Mouse (Mus musculus): ENCODE data around the gene Grik5.

Gene Grik5

GRCm38 (mm10) chr7:25003820-25004388 is 68.2 kb downstream of the Grik5 start:
- DNase-seq (ENCODE audit: low read depth, low spot score) = no peak
- Histone ChIP-seq H3K36me3 (ENCODE audit: control insufficient read depth, insufficient read depth, low read length, poor library complexity, severe bottlenecking) (no peaks in the 10 kb centered on the region), H3K27me3 (ENCODE audit: control insufficient read depth, insufficient read depth, low read length, poor library complexity, severe bottlenecking) (peaks cover 2% of the 10 kb centered on the region; the same call in 1 of the 2 replicates)

GRCm38 (mm10) chr7:25003291-25003690 is 68.9 kb downstream of the Grik5 start:
- Histone ChIP-seq H3K36me3 (ENCODE audit: control insufficient read depth, insufficient read depth, low read length, poor library complexity, severe bottlenecking) (no peaks in the 10 kb centered on the region), H3K27me3 (ENCODE audit: control insufficient read depth, insufficient read depth, low read length, poor library complexity, severe bottlenecking) (peaks cover 2% of the 10 kb centered on the region; the same call in 1 of the 2 replicates)
- DNase-seq (ENCODE audit: low read depth, low spot score) = no peak

GRCm38 (mm10) chr7:25000711-25001110 is 71.4 kb downstream of the Grik5 start:
- Histone ChIP-seq H3K36me3 (ENCODE audit: control insufficient read depth, insufficient read depth, low read length, poor library complexity, severe bottlenecking) (no peaks in the 10 kb centered on the region), H3K27me3 (ENCODE audit: control insufficient read depth, insufficient read depth, low read length, poor library complexity, severe bottlenecking) (peaks cover 2% of the 10 kb centered on the region; the same call in 1 of the 2 replicates)
- DNase-seq (ENCODE audit: low read depth, low spot score) = no peak

GRCm38 (mm10) chr7:25000211-25000610 is 71.9 kb downstream of the Grik5 start:
- H3K27me3 ChIP-seq (ENCODE audit: control insufficient read depth, insufficient read depth, low read length, poor library complexity, severe bottlenecking) = no peaks in the 10 kb centered on the region
- DNase-seq (ENCODE audit: low read depth, low spot score) = no peak
- H3K36me3 ChIP-seq (ENCODE audit: control insufficient read depth, insufficient read depth, low read length, poor library complexity, severe bottlenecking) = no peaks in the 10 kb centered on the region

GRCm38 (mm10) chr7:24993081-24993480 is 79.1 kb downstream of the Grik5 start:
- no peak for DNase-seq (ENCODE audit: low read depth, low spot score)
- Histone ChIP-seq H3K27me3 (ENCODE audit: control insufficient read depth, insufficient read depth, low read length, poor library complexity, severe bottlenecking) (no peaks in the 10 kb centered on the region), H3K36me3 (ENCODE audit: control insufficient read depth, insufficient read depth, low read length, poor library complexity, severe bottlenecking) (no peaks in the 10 kb centered on the region)

GRCm38 (mm10) chr7:24990478-24990877 is 81.7 kb downstream of the Grik5 start:
- no peak for DNase-seq (ENCODE audit: low read depth, low spot score)
- no peaks in the 10 kb centered on the region for H3K36me3 ChIP-seq (ENCODE audit: control insufficient read depth, insufficient read depth, low read length, poor library complexity, severe bottlenecking)
- H3K27me3 ChIP-seq (ENCODE audit: control insufficient read depth, insufficient read depth, low read length, poor library complexity, severe bottlenecking) = no peaks in the 10 kb centered on the region

GRCm38 (mm10) chr7:24987941-24988340 is 84.2 kb downstream of the Grik5 start:
- no peaks in the 10 kb centered on the region for H3K27me3 ChIP-seq (ENCODE audit: control insufficient read depth, insufficient read depth, low read length, poor library complexity, severe bottlenecking)
- no peak for DNase-seq (ENCODE audit: low read depth, low spot score)
- no peaks in the 10 kb centered on the region for H3K36me3 ChIP-seq (ENCODE audit: control insufficient read depth, insufficient read depth, low read length, poor library complexity, severe bottlenecking)

GRCm38 (mm10) chr7:24985799-24986198 is 86.3 kb downstream of the Grik5 start:
- Histone ChIP-seq H3K27me3 (ENCODE audit: control insufficient read depth, insufficient read depth, low read length, poor library complexity, severe bottlenecking) (no peaks in the 10 kb centered on the region), H3K36me3 (ENCODE audit: control insufficient read depth, insufficient read depth, low read length, poor library complexity, severe bottlenecking) (no peaks in the 10 kb centered on the region)
- DNase-seq (ENCODE audit: low read depth, low spot score) = no peak

GRCm38 (mm10) chr7:24984307-24984706 is 87.8 kb downstream of the Grik5 start:
- no peak for DNase-seq (ENCODE audit: low read depth, low spot score)
- no peaks in the 10 kb centered on the region for H3K27me3 ChIP-seq (ENCODE audit: control insufficient read depth, insufficient read depth, low read length, poor library complexity, severe bottlenecking)
- H3K36me3 ChIP-seq (ENCODE audit: control insufficient read depth, insufficient read depth, low read length, poor library complexity, severe bottlenecking) = no peaks in the 10 kb centered on the region

- Histone ChIP-seq H3K36me3 (ENCODE audit: control insufficient read depth, insufficient read depth, low read length, poor library complexity, severe bottlenecking) (no peaks in the 10 kb centered on the region), H3K27me3 (ENCODE audit: control insufficient read depth, insufficient read depth, low read length, poor library complexity, severe bottlenecking) (no peaks in the 10 kb centered on the region)
- DNase-seq (ENCODE audit: low read depth, low spot score) = no peak
Measured at GRCm38 (mm10) chr7:24983396-24983795, 88.8 kb downstream of the Grik5 start.

- DNase-seq (ENCODE audit: low read depth, low spot score) = no peak
- Histone ChIP-seq H3K36me3 (ENCODE audit: control insufficient read depth, insufficient read depth, low read length, poor library complexity, severe bottlenecking) (no peaks in the 10 kb centered on the region), H3K27me3 (ENCODE audit: control insufficient read depth, insufficient read depth, low read length, poor library complexity, severe bottlenecking) (no peaks in the 10 kb centered on the region)
Measured at GRCm38 (mm10) chr7:24980439-24980838, 91.7 kb downstream of the Grik5 start.

- DNase-seq (ENCODE audit: low read depth, low spot score) = peak; percentile 50
- Histone ChIP-seq H3K27me3 (ENCODE audit: control insufficient read depth, insufficient read depth, low read length, poor library complexity, severe bottlenecking) (no peaks in the 10 kb centered on the region), H3K36me3 (ENCODE audit: control insufficient read depth, insufficient read depth, low read length, poor library complexity, severe bottlenecking) (no peaks in the 10 kb centered on the region)
Measured at GRCm38 (mm10) chr7:24978781-24979180, 93.4 kb downstream of the Grik5 start.

GRCm38 (mm10) chr7:24974893-24975595 is 97.1 kb downstream of the Grik5 start:
- DNase-seq (ENCODE audit: low read depth, low spot score) = peak; percentile 73
- peaks cover 4% of the 10 kb centered on the region; the same call in 1 of the 2 replicates for H3K36me3 ChIP-seq (ENCODE audit: control insufficient read depth, insufficient read depth, low read length, poor library complexity, severe bottlenecking)
- H3K27me3 ChIP-seq (ENCODE audit: control insufficient read depth, insufficient read depth, low read length, poor library complexity, severe bottlenecking) = no peaks in the 10 kb centered on the region

- peaks cover 13% of the 10 kb centered on the region; the same call in 1 of the 2 replicates for H3K36me3 ChIP-seq (ENCODE audit: control insufficient read depth, insufficient read depth, low read length, poor library complexity, severe bottlenecking)
- no peaks in the 10 kb centered on the region for H3K27me3 ChIP-seq (ENCODE audit: control insufficient read depth, insufficient read depth, low read length, poor library complexity, severe bottlenecking)
Measured at GRCm38 (mm10) chr7:24973902-24974301, 98.2 kb downstream of the Grik5 start.

GRCm38 (mm10) chr7:24973208-24973607 is 98.9 kb downstream of the Grik5 start:
- no peak for DNase-seq (ENCODE audit: low read depth, low spot score)
- Histone ChIP-seq H3K27me3 (ENCODE audit: control insufficient read depth, insufficient read depth, low read length, poor library complexity, severe bottlenecking) (no peaks in the 10 kb centered on the region), H3K36me3 (ENCODE audit: control insufficient read depth, insufficient read depth, low read length, poor library complexity, severe bottlenecking) (peaks cover 13% of the 10 kb centered on the region; the same call in 1 of the 2 replicates)

More at GRCm38 (mm10) chr7:24973902-24974301, 98.2 kb downstream of the Grik5 start:
- DNase-seq (ENCODE audit: low read depth, low spot score) = no peak

All from splenic B cell, adult 2 months (primary cell).